Mouse (Mus musculus) cerebellum, adult 8-10 months (tissue): ENCODE data around the gene Tmem216.

ENCODE experiments used
- DNase-seq: peaks from one replicate; pipeline ENCODE4 v3.0.0; 2022

The Tmem216 gene

DNA sequence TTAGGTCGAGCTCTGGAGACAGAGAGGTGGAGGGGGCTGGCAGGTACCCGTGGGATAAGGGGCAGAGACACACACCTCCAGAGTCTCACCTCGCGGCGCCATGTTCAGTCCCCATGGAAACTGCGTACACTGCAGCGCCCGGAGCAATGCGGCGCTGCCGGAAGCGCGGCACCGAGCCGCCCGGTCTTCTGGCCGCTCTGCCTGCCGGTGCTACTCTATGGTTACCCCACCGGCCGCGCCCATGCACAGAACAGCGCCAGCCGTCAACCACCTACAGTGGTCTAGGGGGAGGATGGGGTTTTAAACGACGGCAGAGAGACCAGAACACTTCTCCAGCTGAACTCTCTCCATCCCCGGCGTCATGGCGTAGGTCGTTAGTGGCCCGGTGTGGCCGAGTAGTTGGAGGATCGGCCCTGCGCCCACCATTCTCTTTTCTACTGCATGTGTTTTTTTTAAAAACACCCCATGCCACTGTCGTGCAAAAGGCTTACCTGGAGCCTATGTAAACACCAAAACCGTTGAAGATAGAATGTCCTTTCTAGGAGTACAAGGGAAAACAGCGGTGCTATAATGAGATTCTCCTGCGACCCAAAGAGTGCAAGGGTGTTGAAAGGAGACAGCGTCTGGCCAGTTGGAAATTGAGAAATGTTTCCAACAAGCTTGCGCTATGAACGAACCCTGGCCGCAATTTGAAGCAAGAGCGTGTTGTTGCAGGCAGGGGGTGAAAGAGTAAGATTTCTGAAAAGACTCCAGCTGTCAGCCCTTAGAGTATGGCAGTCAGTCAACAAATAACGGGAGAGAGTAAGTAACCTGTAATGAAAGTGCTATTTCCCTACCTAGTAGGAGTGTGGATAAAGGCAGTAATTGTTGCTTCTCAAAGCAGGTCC is at the start of gene Tmem216:
Gene Tmem216, minus strand, starts transcription at position 615 of the 887 bp plus-strand sequence.
- DNase-seq: peak; percentile 82

- peak; percentile 99 for DNase-seq
Measured at GRCm38 (mm10) chr19:10605293-10605900, 49.4 kb upstream of the Tmem216 start, which contains the start of the genes Ddb1 and Tkfc. Gene Ddb1, plus strand, starts transcription at chr19:10605327. Gene Tkfc, minus strand, starts transcription at chr19:10605654.

DNA sequence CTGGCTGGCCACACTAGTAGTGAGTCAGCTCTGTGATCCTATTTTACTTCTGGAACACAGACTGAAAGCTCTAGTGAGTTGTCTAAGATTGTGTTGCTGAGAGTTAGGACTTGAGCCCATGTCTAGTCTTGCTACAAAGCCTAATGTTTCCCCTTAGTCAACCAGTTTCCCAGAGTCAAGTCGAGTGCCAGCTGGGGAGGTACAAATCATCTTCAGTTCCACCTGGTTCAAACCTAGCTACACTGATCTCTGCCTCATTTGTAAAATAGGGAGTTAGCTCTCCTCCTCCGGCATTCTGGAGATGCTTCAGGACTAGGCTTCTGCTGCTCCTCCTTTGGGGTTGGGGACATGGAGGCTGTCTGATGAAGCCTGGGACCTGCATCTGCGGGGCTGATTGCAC is 48.5 kb upstream of the Tmem216 start:
- DNase-seq: peak; percentile 15

DNA sequence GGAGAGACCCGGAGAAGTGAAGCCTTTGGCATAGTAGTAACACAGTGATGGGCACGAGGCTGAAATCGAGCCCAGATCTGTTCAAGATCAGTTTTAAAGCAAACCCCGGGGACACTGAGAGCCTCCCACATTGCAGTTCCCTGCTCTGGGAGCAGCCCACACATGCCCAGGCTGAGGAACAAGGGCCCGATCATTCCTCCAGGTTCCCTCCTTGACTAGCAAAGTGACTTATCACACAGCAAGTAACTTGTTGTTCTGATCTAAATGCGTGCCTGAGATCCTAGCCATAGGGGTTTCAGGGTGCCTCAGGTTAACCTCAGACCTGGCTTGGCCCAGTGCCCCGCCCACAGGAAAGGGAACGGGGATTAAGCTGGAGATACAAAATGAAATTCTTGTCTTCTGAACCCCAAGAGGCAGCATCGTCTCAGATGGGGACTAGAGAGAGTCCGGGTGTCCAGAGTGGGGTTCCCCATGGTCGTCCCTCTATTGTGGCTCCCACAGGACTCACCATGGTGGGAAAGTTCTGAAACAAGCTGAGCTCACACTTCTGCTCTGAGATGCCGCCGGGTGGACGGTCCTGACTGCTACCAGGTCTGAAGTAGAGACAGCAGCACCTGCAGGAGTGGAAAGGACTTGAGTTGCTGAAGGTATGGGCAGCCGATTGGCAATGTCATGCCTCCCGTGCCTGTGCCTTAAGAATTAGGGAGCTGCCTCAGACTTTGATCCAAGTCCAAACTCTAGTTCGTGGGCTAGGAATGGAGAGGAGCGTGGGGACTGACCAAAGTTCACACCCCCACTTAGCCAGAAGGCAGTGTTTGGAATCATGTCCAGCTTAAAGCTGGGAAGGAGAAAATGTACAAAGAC is 47.9 kb upstream of the Tmem216 start:
- DNase-seq: peak; percentile 19

DNA sequence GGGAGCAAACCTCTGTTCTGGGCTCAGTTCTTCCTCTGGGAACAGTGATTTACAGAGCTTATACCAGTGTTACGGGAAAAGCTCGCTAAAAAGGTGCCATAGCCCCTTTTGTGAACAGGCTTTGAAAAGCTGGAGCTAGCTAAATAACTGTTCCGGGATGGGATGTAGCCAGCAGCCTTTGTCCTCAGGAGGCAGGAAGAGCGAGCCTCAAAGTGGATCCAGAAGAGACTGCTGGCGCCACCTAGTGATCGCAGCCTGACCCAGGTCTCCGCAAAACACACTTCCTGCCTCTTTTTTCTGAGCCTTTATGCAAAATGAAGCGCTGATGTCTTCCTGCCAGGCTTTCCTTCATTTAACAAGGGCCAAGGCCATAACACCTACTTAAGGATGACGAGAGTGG is 46.7 kb upstream of the Tmem216 start:
- peak; percentile 87 for DNase-seq

GRCm38 (mm10) chr19:10602247-10602769 is 46.3 kb upstream of the Tmem216 start:
- DNase-seq: no peak

DNA sequence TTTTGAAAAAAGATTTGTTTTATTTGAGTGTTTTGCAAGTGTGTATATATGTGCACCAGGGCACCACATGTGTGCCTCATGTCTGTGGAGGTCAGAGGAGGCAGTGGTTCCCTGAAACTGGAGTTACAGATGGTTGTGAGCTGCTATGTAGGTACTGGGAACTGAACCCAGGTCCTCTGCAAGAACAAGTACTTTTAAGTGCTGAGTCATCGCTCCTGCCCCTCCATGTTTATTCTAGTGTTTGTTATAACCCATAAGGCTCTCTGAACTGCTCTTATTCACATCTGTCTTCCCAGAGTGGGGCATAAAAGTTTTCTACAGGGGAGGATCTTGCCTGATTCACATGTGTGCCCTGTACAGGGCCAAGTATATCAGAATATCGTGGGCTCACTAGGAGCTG is 43.6 kb upstream of the Tmem216 start:
- no peak for DNase-seq

DNA sequence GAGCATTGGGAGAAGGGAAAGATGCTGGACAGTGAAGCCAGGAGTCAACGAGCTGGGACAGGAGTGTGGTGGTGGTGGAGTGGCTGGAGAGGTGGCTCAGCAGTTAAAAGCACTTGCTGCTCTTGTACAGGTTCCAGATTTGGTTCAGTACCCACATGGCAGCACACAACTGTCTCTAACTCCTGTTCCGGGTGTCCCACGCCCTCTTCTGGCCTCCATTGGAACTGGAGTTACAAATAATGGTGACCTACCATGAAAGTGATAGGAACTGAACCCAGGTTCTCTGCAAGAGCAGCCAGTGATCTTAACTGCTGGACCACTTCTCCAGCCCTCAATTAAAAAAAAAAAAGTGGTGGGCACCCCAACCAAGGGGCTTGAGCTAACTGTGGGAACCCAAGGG is 42.1 kb upstream of the Tmem216 start:
- no peak for DNase-seq

DNA sequence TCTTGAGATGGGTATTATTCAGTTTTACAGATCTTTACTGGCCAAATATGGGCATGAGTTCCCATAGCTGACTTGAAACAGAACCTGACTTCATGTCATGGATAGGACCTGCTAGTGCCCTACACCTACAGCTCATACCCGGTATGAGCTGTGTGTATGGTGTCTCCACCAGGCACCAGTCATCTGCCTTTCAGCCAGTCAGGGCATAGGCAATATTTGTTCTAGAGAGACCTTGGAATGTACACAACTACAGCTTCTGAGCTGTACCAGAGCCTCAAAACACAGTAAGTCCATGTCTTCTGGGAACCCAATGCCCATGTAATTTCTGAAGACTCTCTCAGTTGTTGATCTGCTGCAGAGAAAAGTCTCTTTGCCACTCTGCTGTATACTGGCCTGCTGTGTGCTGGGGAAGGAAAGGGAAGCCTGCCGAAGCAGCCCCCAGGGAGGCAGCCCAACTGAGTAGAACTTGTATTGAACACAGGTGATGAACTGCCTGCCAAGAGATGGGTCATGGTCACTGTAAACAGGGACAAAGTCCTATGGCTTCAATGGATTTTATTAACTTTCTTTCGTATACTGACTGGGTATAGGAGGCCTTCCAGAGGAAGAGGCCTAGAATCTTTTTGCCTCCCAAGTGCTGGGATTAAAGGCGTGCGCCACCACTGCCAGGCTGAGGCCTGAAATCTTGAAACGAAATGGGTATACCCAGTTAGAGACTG is 35.8 kb upstream of the Tmem216 start:
- DNase-seq: no peak

DNA sequence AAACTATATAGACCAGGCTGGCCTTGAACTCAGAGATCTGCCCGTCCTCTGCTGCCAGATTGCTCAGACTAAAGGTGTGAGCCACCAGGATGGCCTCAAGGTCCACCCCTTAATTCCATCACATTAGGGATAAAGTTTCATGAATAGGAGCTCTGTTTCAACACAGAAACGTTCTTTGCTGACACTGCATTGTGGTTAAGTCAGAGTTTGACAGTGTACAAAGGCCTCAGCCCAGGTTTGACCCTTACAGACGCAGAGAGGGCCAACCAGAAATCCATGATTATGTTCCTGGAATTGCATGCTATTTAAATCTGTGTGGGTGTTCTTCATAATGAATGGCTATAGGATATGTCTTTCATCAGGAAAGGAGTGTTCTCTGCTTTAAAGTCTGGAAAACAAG is 34.3 kb upstream of the Tmem216 start:
- DNase-seq: no peak

DNA sequence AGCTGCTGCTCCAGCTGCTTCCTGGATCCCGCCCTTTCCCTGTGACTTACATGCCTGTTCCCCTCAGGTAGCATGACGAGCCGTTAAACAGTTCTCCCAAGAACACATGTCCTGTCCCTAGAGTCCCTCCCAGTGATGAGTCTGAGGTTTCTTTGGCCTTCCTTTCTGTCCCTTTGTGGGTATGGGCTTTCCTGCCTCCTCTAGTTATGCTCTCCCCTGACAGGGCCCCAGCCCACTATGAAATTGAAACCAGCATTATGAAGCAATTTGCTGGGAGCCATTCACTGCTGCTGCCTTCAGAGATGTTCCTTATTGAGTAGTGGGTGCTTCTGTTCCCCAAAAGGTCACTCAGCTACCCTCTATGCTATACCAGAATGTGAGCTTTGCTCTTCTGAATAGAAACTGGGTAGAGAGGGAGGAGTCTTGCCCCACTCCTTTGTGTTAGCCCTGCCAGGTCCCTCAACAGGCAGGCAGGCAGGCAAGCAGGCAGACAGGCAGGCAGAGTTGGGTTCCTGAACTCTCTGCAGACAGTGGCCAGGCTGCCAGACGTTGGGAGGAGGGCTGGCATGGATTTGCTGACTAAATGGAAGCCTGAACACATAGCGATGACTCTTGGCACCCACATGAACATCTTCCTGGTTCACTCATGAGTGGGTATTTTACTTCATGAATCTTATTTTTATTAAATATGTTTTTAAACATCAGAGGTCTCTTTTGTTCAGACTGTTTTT is 33.3 kb upstream of the Tmem216 start:
- no peak for DNase-seq

DNA sequence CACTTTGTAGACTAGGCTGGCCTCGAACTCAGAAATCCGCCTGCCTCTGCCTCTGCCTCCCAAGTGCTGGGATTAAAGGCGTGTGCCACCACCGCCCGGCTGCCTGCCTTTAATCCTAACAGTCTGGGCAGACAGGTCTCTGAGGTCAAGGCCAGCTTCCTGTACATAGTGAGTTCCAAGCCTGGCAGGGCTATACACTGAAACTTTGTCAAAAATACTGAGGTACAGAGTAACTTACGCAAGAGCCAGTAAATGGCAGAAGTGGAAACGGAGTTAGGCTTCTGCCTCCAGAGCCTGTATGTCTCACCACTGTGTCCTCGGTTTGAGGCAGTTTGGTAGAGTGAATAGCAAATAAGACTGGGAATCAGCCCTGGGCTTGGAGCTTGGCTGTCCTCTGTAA is 31.2 kb upstream of the Tmem216 start:
- DNase-seq: no peak

DNA sequence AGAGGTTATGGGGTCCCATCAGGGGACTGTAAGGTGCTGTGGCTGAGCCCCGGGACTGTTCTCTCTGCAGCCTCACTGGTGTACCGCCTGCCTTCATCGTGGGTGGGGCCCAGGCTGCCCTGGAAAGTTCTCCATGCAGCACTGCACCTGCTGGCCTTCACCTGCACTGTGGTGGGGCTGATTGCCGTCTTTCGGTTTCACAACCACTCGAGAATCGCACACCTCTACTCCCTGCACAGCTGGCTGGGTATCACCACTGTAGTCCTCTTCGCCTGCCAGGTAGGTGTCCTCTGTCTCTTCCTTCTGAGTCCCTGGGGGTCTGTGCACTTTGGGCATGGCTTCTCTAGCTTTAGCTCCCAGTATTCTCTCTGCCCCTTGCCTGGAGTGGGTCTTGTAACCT is 29.1 kb upstream of the Tmem216 start:
- DNase-seq: no peak

- no peak for DNase-seq
Measured at GRCm38 (mm10) chr19:10583550-10584146, 27.6 kb upstream of the Tmem216 start.

- no peak for DNase-seq
Measured at GRCm38 (mm10) chr19:10581984-10582383, 25.9 kb upstream of the Tmem216 start.

DNA sequence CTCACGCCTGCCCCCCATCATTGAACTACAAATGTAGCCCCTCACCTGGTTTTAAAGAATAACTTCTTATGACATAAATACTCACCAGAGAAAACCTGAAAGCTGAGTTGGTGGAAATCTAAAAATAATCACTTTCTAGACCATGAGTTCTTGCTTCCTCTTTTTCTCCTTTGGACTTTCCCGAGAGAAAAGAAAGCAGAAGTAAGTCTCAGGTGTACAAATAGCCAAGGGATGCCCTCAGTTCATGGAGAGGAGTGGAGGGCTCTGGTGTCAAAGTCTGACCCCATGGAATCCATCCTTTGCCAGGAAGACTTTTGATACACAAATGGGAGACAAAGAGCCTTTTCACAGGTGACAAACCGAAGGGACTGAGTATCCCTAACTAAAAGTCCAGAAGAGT is 24.7 kb upstream of the Tmem216 start:
- DNase-seq: no peak

DNA sequence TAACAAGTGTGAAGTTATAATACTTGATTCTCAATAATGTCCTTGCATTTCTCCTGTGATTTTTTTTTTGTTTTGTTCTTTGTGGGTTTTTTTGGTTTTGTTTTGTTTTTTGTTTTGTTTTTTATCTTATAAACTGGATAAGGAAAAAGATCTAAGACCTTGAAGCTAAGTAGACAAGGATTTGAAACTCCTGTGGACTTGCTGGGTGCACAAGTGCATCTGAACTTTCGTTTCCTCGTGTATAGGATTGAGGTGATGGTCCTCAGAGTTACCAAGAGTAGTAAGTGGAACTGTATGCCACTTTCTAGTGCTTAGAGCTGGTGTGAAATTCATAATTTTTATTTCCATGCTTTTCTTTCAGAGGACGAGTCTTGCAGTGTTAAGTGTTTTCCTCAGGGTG is 24.1 kb upstream of the Tmem216 start:
- no peak for DNase-seq

- peak; percentile 91 for DNase-seq
Measured at GRCm38 (mm10) chr19:10576690-10577561, 20.9 kb upstream of the Tmem216 start, which contains the start of the genes Cyb561a3 and Tmem138. Gene Cyb561a3, plus strand, starts transcription at chr19:10577172. Gene Tmem138, minus strand, starts transcription at chr19:10577362.

GRCm38 (mm10) chr19:10569627-10570026 is 13.6 kb upstream of the Tmem216 start:
- no peak for DNase-seq

GRCm38 (mm10) chr19:10565217-10565616 is 9.2 kb upstream of the Tmem216 start:
- no peak for DNase-seq
